ENCODE assay signal across 16 mouse cellular contexts in genomic region chr10:107050489-107050888, GRCm38 (mm10).
"Had no signal": no experiment of that assay in that cellular context is flagged by ENCODE, and none has a peak within 500 bp of the region (broad histone marks: within the 10 kb centered on the region; RNA-seq: fewer than 3 reads in every experiment).

No protein-coding gene starts in this region.

- H3K9ac ChIP-seq: neural tube, embryonic 13.5 days; neural tube, embryonic 15.5 days; stomach, embryonic 15.5 days had no signal

- H3K9me3 ChIP-seq: neural tube, embryonic 13.5 days; neural tube, embryonic 15.5 days; stomach, embryonic 15.5 days had no signal

- H3K4me2 ChIP-seq: neural tube, embryonic 13.5 days; neural tube, embryonic 15.5 days; stomach, embryonic 15.5 days had no signal

- DNase-seq: retina, postnatal 1 day; right cerebral cortex, adult 18-20 months; right cerebral cortex, postnatal 14 days; right cerebral cortex, postnatal 25 days; right cerebral cortex, postnatal 4 days; spleen, adult 18-20 months; thymus, adult 18-20 months; thymus, adult 2 months; thymus, postnatal 14 days; thymus, postnatal 25 days; thymus, postnatal 36 days; thymus, postnatal 4 days had no signal

- H3K27me3 ChIP-seq: neural tube, embryonic 13.5 days; neural tube, embryonic 15.5 days; stomach, embryonic 15.5 days had no signal

- H3K27ac ChIP-seq: neural tube, embryonic 13.5 days; neural tube, embryonic 15.5 days; stomach, embryonic 15.5 days; stomach, postnatal 0 days had no signal

- H3K4me1 ChIP-seq: neural tube, embryonic 13.5 days; neural tube, embryonic 15.5 days; stomach, embryonic 15.5 days had no signal

- H3K4me3 ChIP-seq: neural tube, embryonic 13.5 days; neural tube, embryonic 15.5 days; stomach, embryonic 15.5 days had no signal

- H3K36me3 ChIP-seq: neural tube, embryonic 13.5 days; neural tube, embryonic 15.5 days; stomach, embryonic 15.5 days had no signal
